Mouse (Mus musculus): ENCODE measurements around the gene Lrrc8b. TPM values are rescaled to one million over a fixed set of nuclear protein-coding genes. Genes with fewer than 3 reads are reported as not detected.

Lrrc8b gene
- polyA plus RNA-seq, 1 experiment from 2014 or later: 22.9 TPM

- 78% methylated on average over 9 of the region's 9 CpGs for WGBS
- Histone ChIP-seq H3K27me3 (ENCODE audit: control insufficient read depth, insufficient read depth, low read length) (no peaks in the 10 kb centered on the region), H3K4me2 (ENCODE audit: low read depth, low read length) (no peak overlapping the region), H3K4me1 (ENCODE audit: control insufficient read depth, insufficient read depth, low read length) (no peaks in the 10 kb centered on the region), H3K9ac (replicated peaks; ENCODE audit: low read depth, low read length) (no peak overlapping the region), H3K9me3 (ENCODE audit: control insufficient read depth, low read length) (no peaks in the 10 kb centered on the region), H3K36me3 (ENCODE audit: control insufficient read depth, insufficient read depth, low read length) (no peaks in the 10 kb centered on the region), H3K27ac (ENCODE audit: low read depth, low read length) (no peak overlapping the region), H3K4me3 (ENCODE audit: low read depth, low read length) (no peak overlapping the region)
- ATAC-seq (ENCODE audit: low read depth): no peak
Measured at GRCm38 (mm10) chr5:105440992-105441535, 25.5 kb downstream of the Lrrc8b start.

- 86% methylated on average over 5 of the region's 5 CpGs for WGBS
- Histone ChIP-seq H3K4me2 (ENCODE audit: low read depth, low read length) (no peak overlapping the region), H3K9me3 (ENCODE audit: control insufficient read depth, low read length) (no peaks in the 10 kb centered on the region), H3K27me3 (ENCODE audit: control insufficient read depth, insufficient read depth, low read length) (no peaks in the 10 kb centered on the region), H3K36me3 (ENCODE audit: control insufficient read depth, insufficient read depth, low read length) (no peaks in the 10 kb centered on the region), H3K4me3 (ENCODE audit: low read depth, low read length) (no peak overlapping the region), H3K4me1 (ENCODE audit: control insufficient read depth, insufficient read depth, low read length) (no peaks in the 10 kb centered on the region), H3K9ac (replicated peaks; ENCODE audit: low read depth, low read length) (no peak overlapping the region), H3K27ac (ENCODE audit: low read depth, low read length) (no peak overlapping the region)
- ATAC-seq (ENCODE audit: low read depth): no peak
Measured at GRCm38 (mm10) chr5:105442212-105443000, 26.8 kb downstream of the Lrrc8b start.

- Histone ChIP-seq H3K9me3 (ENCODE audit: control insufficient read depth, low read length) (no peaks in the 10 kb centered on the region), H3K4me3 (ENCODE audit: low read depth, low read length) (no peak overlapping the region), H3K4me1 (ENCODE audit: control insufficient read depth, insufficient read depth, low read length) (no peaks in the 10 kb centered on the region), H3K9ac (replicated peaks; ENCODE audit: low read depth, low read length) (no peak overlapping the region), H3K4me2 (ENCODE audit: low read depth, low read length) (no peak overlapping the region), H3K27me3 (ENCODE audit: control insufficient read depth, insufficient read depth, low read length) (no peaks in the 10 kb centered on the region), H3K36me3 (ENCODE audit: control insufficient read depth, insufficient read depth, low read length) (no peaks in the 10 kb centered on the region), H3K27ac (ENCODE audit: low read depth, low read length) (no peak overlapping the region)
- no peak for ATAC-seq (ENCODE audit: low read depth)
- WGBS: 70% methylated on average over 11 of the region's 11 CpGs
Measured at GRCm38 (mm10) chr5:105443057-105443815, 27.7 kb downstream of the Lrrc8b start.

GRCm38 (mm10) chr5:105445686-105446085, 30.1 kb downstream of the Lrrc8b start:
- Histone ChIP-seq H3K27me3 (ENCODE audit: control insufficient read depth, insufficient read depth, low read length) (no peaks in the 10 kb centered on the region), H3K4me2 (ENCODE audit: low read depth, low read length) (no peak overlapping the region), H3K9ac (replicated peaks; ENCODE audit: low read depth, low read length) (no peak overlapping the region), H3K9me3 (ENCODE audit: control insufficient read depth, low read length) (no peaks in the 10 kb centered on the region), H3K27ac (ENCODE audit: low read depth, low read length) (no peak overlapping the region), H3K36me3 (ENCODE audit: control insufficient read depth, insufficient read depth, low read length) (no peaks in the 10 kb centered on the region), H3K4me3 (ENCODE audit: low read depth, low read length) (no peak overlapping the region), H3K4me1 (ENCODE audit: control insufficient read depth, insufficient read depth, low read length) (no peaks in the 10 kb centered on the region)
- no peak for ATAC-seq (ENCODE audit: low read depth)
- 70% methylated on average over 6 of the region's 6 CpGs for WGBS

- Histone ChIP-seq H3K4me1 (ENCODE audit: control insufficient read depth, insufficient read depth, low read length) (no peaks in the 10 kb centered on the region), H3K36me3 (ENCODE audit: control insufficient read depth, insufficient read depth, low read length) (no peaks in the 10 kb centered on the region), H3K27ac (ENCODE audit: low read depth, low read length) (no peak overlapping the region), H3K4me2 (ENCODE audit: low read depth, low read length) (no peak overlapping the region), H3K9me3 (ENCODE audit: control insufficient read depth, low read length) (no peaks in the 10 kb centered on the region), H3K27me3 (ENCODE audit: control insufficient read depth, insufficient read depth, low read length) (no peaks in the 10 kb centered on the region), H3K4me3 (ENCODE audit: low read depth, low read length) (no peak overlapping the region), H3K9ac (replicated peaks; ENCODE audit: low read depth, low read length) (no peak overlapping the region)
- 26% methylated on average over 1 of the region's 1 CpGs for WGBS
- 0 out of 2 replicates have a peak, but pooled peaks have one; percentile 32 for ATAC-seq (ENCODE audit: low read depth)
Measured at GRCm38 (mm10) chr5:105454105-105454504, 38.5 kb downstream of the Lrrc8b start.

GRCm38 (mm10) chr5:105459077-105459476, 43.5 kb downstream of the Lrrc8b start:
- WGBS: 73% methylated on average over 6 of the region's 6 CpGs
- no peak overlapping the region for H3K27ac ChIP-seq (ENCODE audit: low read depth, low read length)
- ATAC-seq (ENCODE audit: low read depth): no peak
- H3K9me3 ChIP-seq (ENCODE audit: control insufficient read depth, low read length): no peaks in the 10 kb centered on the region
- H3K27me3 ChIP-seq (ENCODE audit: control insufficient read depth, insufficient read depth, low read length): no peaks in the 10 kb centered on the region
- no peaks in the 10 kb centered on the region for H3K4me1 ChIP-seq (ENCODE audit: control insufficient read depth, insufficient read depth, low read length)
- H3K4me2 ChIP-seq (ENCODE audit: low read depth, low read length): no peak overlapping the region
- no peaks in the 10 kb centered on the region for H3K36me3 ChIP-seq (ENCODE audit: control insufficient read depth, insufficient read depth, low read length)
- H3K9ac ChIP-seq (replicated peaks; ENCODE audit: low read depth, low read length): no peak overlapping the region
- H3K4me3 ChIP-seq (ENCODE audit: low read depth, low read length): no peak overlapping the region

- no peak for ATAC-seq (ENCODE audit: low read depth)
- 89% methylated on average over 5 of the region's 5 CpGs for WGBS
Measured at GRCm38 (mm10) chr5:105460551-105460950, 45.0 kb downstream of the Lrrc8b start.

GRCm38 (mm10) chr5:105461076-105461475, 45.5 kb downstream of the Lrrc8b start:
- no peak overlapping the region for H3K9ac ChIP-seq (replicated peaks; ENCODE audit: low read depth, low read length)
- WGBS: 93% methylated on average over 1 of the region's 1 CpGs
- no peak for ATAC-seq (ENCODE audit: low read depth)

More at GRCm38 (mm10) chr5:105460551-105460950, 45.0 kb downstream of the Lrrc8b start:
- H3K27me3 ChIP-seq (ENCODE audit: control insufficient read depth, insufficient read depth, low read length): no peaks in the 10 kb centered on the region
- no peaks in the 10 kb centered on the region for H3K9me3 ChIP-seq (ENCODE audit: control insufficient read depth, low read length)
- H3K4me3 ChIP-seq (ENCODE audit: low read depth, low read length): no peak overlapping the region
- no peak overlapping the region for H3K27ac ChIP-seq (ENCODE audit: low read depth, low read length)
- H3K36me3 ChIP-seq (ENCODE audit: control insufficient read depth, insufficient read depth, low read length): no peaks in the 10 kb centered on the region
- H3K4me1 ChIP-seq (ENCODE audit: control insufficient read depth, insufficient read depth, low read length): no peaks in the 10 kb centered on the region
- no peak overlapping the region for H3K4me2 ChIP-seq (ENCODE audit: low read depth, low read length)
- no peak overlapping the region for H3K9ac ChIP-seq (replicated peaks; ENCODE audit: low read depth, low read length)

GRCm38 (mm10) chr5:105464671-105465070, 49.1 kb downstream of the Lrrc8b start:
- no peaks in the 10 kb centered on the region for H3K4me1 ChIP-seq (ENCODE audit: control insufficient read depth, insufficient read depth, low read length)
- no peak overlapping the region for H3K9ac ChIP-seq (replicated peaks; ENCODE audit: low read depth, low read length)
- H3K4me3 ChIP-seq (ENCODE audit: low read depth, low read length): no peak overlapping the region
- ATAC-seq (ENCODE audit: low read depth): no peak
- H3K4me2 ChIP-seq (ENCODE audit: low read depth, low read length): no peak overlapping the region
- no peaks in the 10 kb centered on the region for H3K36me3 ChIP-seq (ENCODE audit: control insufficient read depth, insufficient read depth, low read length)
- H3K9me3 ChIP-seq (ENCODE audit: control insufficient read depth, low read length): no peaks in the 10 kb centered on the region
- H3K27me3 ChIP-seq (ENCODE audit: control insufficient read depth, insufficient read depth, low read length): no peaks in the 10 kb centered on the region
- no peak overlapping the region for H3K27ac ChIP-seq (ENCODE audit: low read depth, low read length)

More at GRCm38 (mm10) chr5:105461076-105461475, 45.5 kb downstream of the Lrrc8b start:
- no peak overlapping the region for H3K4me2 ChIP-seq (ENCODE audit: low read depth, low read length)
- no peaks in the 10 kb centered on the region for H3K36me3 ChIP-seq (ENCODE audit: control insufficient read depth, insufficient read depth, low read length)
- no peak overlapping the region for H3K27ac ChIP-seq (ENCODE audit: low read depth, low read length)
- H3K4me1 ChIP-seq (ENCODE audit: control insufficient read depth, insufficient read depth, low read length): no peaks in the 10 kb centered on the region
- no peaks in the 10 kb centered on the region for H3K27me3 ChIP-seq (ENCODE audit: control insufficient read depth, insufficient read depth, low read length)
- no peak overlapping the region for H3K4me3 ChIP-seq (ENCODE audit: low read depth, low read length)
- no peaks in the 10 kb centered on the region for H3K9me3 ChIP-seq (ENCODE audit: control insufficient read depth, low read length)

All from neural tube, embryonic 14.5 days (tissue).